15 mouse cellular contexts compared by ENCODE assay signal in genomic region chr7:136525821-136526220, GRCm38 (mm10).
"Had no signal": no experiment of that assay in that cellular context is flagged by ENCODE, and none has a peak within 500 bp of the region (broad histone marks: within the 10 kb centered on the region; RNA-seq: fewer than 3 reads in every experiment).

No protein-coding gene starts in this region.

- H3K4me3 ChIP-seq: layer of hippocampus, adult 2 months; limb, embryonic 10.5 days; limb, embryonic 13.5 days had no signal

- DNase-seq: layer of hippocampus, adult 9-11 months; liver; liver, postnatal 0 days; lung, embryonic 14.5 days; midbrain, embryonic 14.5 days; thymus, adult 18-20 months; thymus, postnatal 36 days had no signal

- H3K36me3 ChIP-seq: limb, embryonic 10.5 days; limb, embryonic 13.5 days had no signal

- H3K9me3 ChIP-seq: limb, embryonic 10.5 days; limb, embryonic 13.5 days had no signal

- H3K27me3 ChIP-seq: limb, embryonic 13.5 days had no signal

- H3K4me2 ChIP-seq: limb, embryonic 13.5 days; lung, embryonic 14.5 days had no signal

- ATAC-seq: inflammation-experienced regulatory T-cells, adult 6 months; intestine, embryonic 16.5 days; liver, postnatal 0 days; lung, postnatal 0 days had no signal

- H3K27ac ChIP-seq: layer of hippocampus, adult 2 months; limb, embryonic 10.5 days; limb, embryonic 13.5 days; liver, embryonic 14.5 days; macrophage had no signal

- H3K9ac ChIP-seq: limb, embryonic 13.5 days; liver, embryonic 14.5 days; liver, postnatal 0 days; lung, embryonic 14.5 days had no signal
